Mouse (Mus musculus) left cerebral cortex, postnatal 4 days (tissue): ENCODE measurements at regions not wholly inside any gene's neighbourhood (a gene's known extent, or its start where the extent isn't known, plus 50 kb on each side); places are given as distances from the start of the nearest gene placed in this dataset.

Experiments used
- DNase-seq: peaks from one replicate; pipeline ENCODE4 v3.0.0-alpha.2; 2022
- intact Hi-C: fragments of 180-260 bp; cut with DNase I; formaldehyde crosslinking; loops from one replicate; pipeline ENCODE4 v1.15.1; 2025

- no peak for DNase-seq
- intact Hi-C loops = no loop called here
Measured at GRCm38 (mm10) chr3:37987007-37987774, 262.9 kb upstream of the Gm5148 start.

- no peak for DNase-seq
- intact Hi-C loops = no loop called here
Measured at GRCm38 (mm10) chr3:37984706-37985105, 260.4 kb upstream of the Gm5148 start.

- no peak for DNase-seq
- intact Hi-C loops = no loop called here
Measured at GRCm38 (mm10) chr3:37981481-37982180, 257.3 kb upstream of the Gm5148 start.

GRCm38 (mm10) chr3:37979871-37980270 is 255.6 kb upstream of the Gm5148 start:
- intact Hi-C loops = no loop called here

GRCm38 (mm10) chr3:37978481-37978880 is 254.2 kb upstream of the Gm5148 start:
- peak; percentile 54 for DNase-seq
- intact Hi-C loops = no loop called here

More at GRCm38 (mm10) chr3:37979871-37980270, 255.6 kb upstream of the Gm5148 start:
- peak; percentile 24 for DNase-seq

GRCm38 (mm10) chr3:37977453-37977852 is 253.2 kb upstream of the Gm5148 start:
- intact Hi-C loops = no loop called here

GRCm38 (mm10) chr3:37976566-37976965 is 252.3 kb upstream of the Gm5148 start:
- intact Hi-C loops = no loop called here
- DNase-seq = peak; percentile 59

More at GRCm38 (mm10) chr3:37977453-37977852, 253.2 kb upstream of the Gm5148 start:
- DNase-seq = no peak

- intact Hi-C loops = no loop called here
- no peak for DNase-seq
Measured at GRCm38 (mm10) chr3:37975194-37975756, 251.0 kb upstream of the Gm5148 start.

GRCm38 (mm10) chr3:37972931-37973330 is 248.6 kb upstream of the Gm5148 start:
- DNase-seq = no peak
- intact Hi-C loops = no loop called here

GRCm38 (mm10) chr3:37971240-37971639 is 246.9 kb upstream of the Gm5148 start:
- intact Hi-C loops = no loop called here
- no peak for DNase-seq

- no peak for DNase-seq
Measured at GRCm38 (mm10) chr3:37968654-37969053, 244.4 kb upstream of the Gm5148 start.

GRCm38 (mm10) chr3:37965221-37965620 is 240.9 kb upstream of the Gm5148 start:
- intact Hi-C loops = loop anchor here (10.0 kb wide), 1 partner anchor 320 kb away; no protein-coding TSS in a partner anchor
- DNase-seq = no peak

More at GRCm38 (mm10) chr3:37968654-37969053, 244.4 kb upstream of the Gm5148 start:
- intact Hi-C loops = loop anchor here (10.0 kb wide), 1 partner anchor 324 kb away; no protein-coding TSS in a partner anchor

- no peak for DNase-seq
Measured at GRCm38 (mm10) chr3:37964083-37964482, 239.8 kb upstream of the Gm5148 start.

GRCm38 (mm10) chr3:37962811-37963210 is 238.5 kb upstream of the Gm5148 start:
- no peak for DNase-seq
- intact Hi-C loops = loop anchor here (10.0 kb wide), 1 partner anchor 318 kb away; no protein-coding TSS in a partner anchor

More at GRCm38 (mm10) chr3:37964083-37964482, 239.8 kb upstream of the Gm5148 start:
- intact Hi-C loops = loop anchor here (10.0 kb wide), 1 partner anchor 319 kb away; no protein-coding TSS in a partner anchor

- no peak for DNase-seq
- intact Hi-C loops = loop anchor here (10.0 kb wide), 1 partner anchor 317 kb away; no protein-coding TSS in a partner anchor
Measured at GRCm38 (mm10) chr3:37962043-37962810, 237.9 kb upstream of the Gm5148 start.

- intact Hi-C loops = no loop called here
- DNase-seq = no peak
Measured at GRCm38 (mm10) chr3:37958361-37958978, 234.2 kb upstream of the Gm5148 start.

- intact Hi-C loops = no loop called here
- no peak for DNase-seq
Measured at GRCm38 (mm10) chr3:37956543-37956942, 232.3 kb upstream of the Gm5148 start.

- intact Hi-C loops = no loop called here
- peak; percentile 34 for DNase-seq
Measured at GRCm38 (mm10) chr3:37952891-37953290, 228.6 kb upstream of the Gm5148 start.

- no peak for DNase-seq
- intact Hi-C loops = no loop called here
Measured at GRCm38 (mm10) chr3:37952251-37952650, 228.0 kb upstream of the Gm5148 start.

- no peak for DNase-seq
- intact Hi-C loops = no loop called here
Measured at GRCm38 (mm10) chr3:37943661-37944060, 219.4 kb upstream of the Gm5148 start.
